Mouse (Mus musculus): ENCODE results near the gene Bpifa1.

- TF ChIP-seq POLR2A (IDR thresholded peaks at IDR 0.05; ENCODE audit: borderline replicate concordance, extremely low read depth, insufficient read depth, insufficient read length, poor library complexity, severe bottlenecking) (no peak), CTCF (IDR thresholded peaks at IDR 0.05; ENCODE audit: borderline replicate concordance, extremely low read depth, insufficient read depth, insufficient read length) (no peak)
These were observed 20.6 kb downstream of the Bpifa1 start for GRCm38 (mm10) chr2:154163306-154163705.
